Mouse (Mus musculus) small intestine, adult 2 months (tissue): ENCODE data around the gene Gatad2a. TPM values are rescaled to one million over a fixed set of nuclear protein-coding genes. Genes with fewer than 3 reads are reported as not detected.

Experiments used
- H3K27ac ChIP-seq: fragments of 200-500 bp; 2 replicates; pipeline ENCODE4 v1.5.1; 2012; ENCODE audit warnings: low read depth, low read length, control low read depth, inconsistent platforms; ENCODE audit not compliant: insufficient read depth
- H3K27me3 ChIP-seq: fragments of 200-500 bp; 2 replicates; pipeline ENCODE4 v1.6.1; 2012; ENCODE audit warnings: mild to moderate bottlenecking, moderate library complexity, low read length, inconsistent platforms; ENCODE audit not compliant: control insufficient read depth, insufficient read depth
- H3K36me3 ChIP-seq: fragments of 200-500 bp; 2 replicates; pipeline ENCODE4 v1.6.1; 2012; ENCODE audit warnings: mild to moderate bottlenecking, low read length, control low read depth, inconsistent platforms; ENCODE audit not compliant: control insufficient read depth, insufficient read depth
- H3K4me1 ChIP-seq: fragments of 200-500 bp; 2 replicates; pipeline ENCODE4 v1.6.1; 2012; ENCODE audit warnings: low read length, inconsistent platforms, mixed read lengths; ENCODE audit not compliant: control insufficient read depth, insufficient read depth, insufficient read length
- H3K4me3 ChIP-seq: fragments of 200-500 bp; 2 replicates; pipeline ENCODE4 v1.5.1; 2012; ENCODE audit warnings: low read depth, mild to moderate bottlenecking, control low read depth, inconsistent platforms, low read length, moderate library complexity
- CTCF ChIP-seq: fragments of 200-500 bp; IDR thresholded peaks from 2 replicates; pipeline ENCODE4 v1.5.1; 2012; ENCODE audit warnings: low read depth, mild to moderate bottlenecking, control low read depth, inconsistent platforms, low read length, moderate library complexity, mixed read lengths; ENCODE audit not compliant: insufficient replicate concordance, insufficient read length; ENCODE audit errors: extremely low read depth
- POLR2A ChIP-seq: fragments of 200-500 bp; IDR thresholded peaks from 2 replicates; pipeline ENCODE4 v1.6.1; 2012; ENCODE audit warnings: low read depth, mild to moderate bottlenecking, control low read depth, inconsistent platforms, low read length, moderate library complexity
- WGBS: fragments of 180-500 bp; shearing (Covaris S2); methylation state at CpG from one replicate; pipeline ENCODE4 v1.1.7; 2018; 5-methylcytosine and 5-hydroxymethylcytosine counted together
- polyA plus RNA-seq: library from polyadenylated mRNA; depleted of rRNA; stranded (reverse); fragments of >200 nt; gene quantifications from 2 replicates; pipeline ENCODE4 v1.2.3, GENCODE M21; 2012

Gatad2a gene
- polyA plus RNA-seq, 1 experiment, result 101 TPM

DNA sequence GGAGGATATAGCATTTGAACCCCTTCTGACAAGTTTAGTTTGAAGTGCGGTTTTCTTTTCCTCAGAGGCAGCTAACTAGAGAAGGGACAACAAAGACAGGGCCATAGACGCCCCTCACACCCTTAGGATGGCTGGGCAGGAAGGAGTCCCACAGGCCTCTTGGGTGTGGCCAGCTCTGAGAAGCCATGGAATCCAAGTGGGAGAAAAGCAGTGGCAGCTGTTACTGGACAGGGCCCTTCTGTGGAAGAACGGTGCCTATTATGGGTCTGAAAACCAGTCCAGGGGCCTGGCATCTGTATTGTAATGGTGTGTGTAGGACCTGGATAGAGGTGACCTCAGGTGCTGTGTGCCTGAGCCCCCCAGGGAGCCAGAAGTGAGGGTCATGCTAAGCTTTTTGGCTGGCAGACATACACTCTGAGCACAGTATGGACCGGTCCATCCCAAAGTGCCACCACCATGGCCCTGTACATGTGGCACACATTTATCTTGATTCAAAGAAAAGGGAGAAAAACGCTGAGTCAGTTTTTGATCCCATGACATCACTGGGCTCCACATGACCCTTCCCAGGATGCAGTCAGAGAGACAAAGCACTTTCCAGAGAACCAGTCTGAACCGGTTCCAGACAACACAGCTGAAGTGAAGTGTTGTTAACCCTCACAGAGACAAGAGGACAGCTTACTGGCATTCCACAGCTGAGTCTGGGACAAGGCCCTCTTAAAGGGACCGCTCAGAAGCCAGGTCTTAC lies 60.0 kb downstream of the Gatad2a start:
- no peaks in the 10 kb centered on the region for H3K27me3 ChIP-seq
- no peak overlapping the region for H3K4me3 ChIP-seq
- 0 out of 2 replicates have a peak overlapping the region, but pooled peaks have one; percentile 21 for H3K27ac ChIP-seq
- 66% methylated on average over 7 of the region's 7 CpGs for WGBS
- H3K4me1 ChIP-seq, result peaks cover 24% of the 10 kb centered on the region; the same call in 1 of the 2 replicates
- TF ChIP-seq POLR2A, result no peak
- no peak for TF ChIP-seq CTCF
- peaks cover 22% of the 10 kb centered on the region for H3K36me3 ChIP-seq

DNA sequence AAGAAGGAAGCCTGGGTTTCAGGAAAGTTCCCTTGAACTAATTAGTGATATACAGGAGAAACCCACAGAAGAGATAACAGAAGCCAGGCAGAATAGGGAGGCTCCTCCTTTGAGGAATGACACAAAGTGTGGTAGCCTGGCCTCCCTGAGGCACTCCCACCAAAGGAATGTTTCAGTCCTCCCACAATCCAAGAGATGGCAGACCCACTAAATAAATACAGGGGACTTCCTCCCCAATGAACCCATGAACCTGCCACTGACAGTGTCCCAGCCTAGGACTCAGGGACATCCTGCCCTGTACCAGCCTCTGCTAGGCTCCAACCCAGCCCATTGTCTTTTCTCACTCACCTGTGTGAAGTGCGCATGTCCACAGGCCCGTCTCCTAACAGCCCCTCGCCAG lies 60.8 kb downstream of the Gatad2a start:
- peaks cover 22% of the 10 kb centered on the region; the same call in 1 of the 2 replicates for H3K4me1 ChIP-seq
- TF ChIP-seq POLR2A (no peak), CTCF (no peak)
- WGBS, result 95% methylated on average over 3 of the region's 3 CpGs
- H3K4me3 ChIP-seq, result no peak overlapping the region
- H3K36me3 ChIP-seq, result peaks cover 24% of the 10 kb centered on the region
- no peaks in the 10 kb centered on the region for H3K27me3 ChIP-seq
- no peak overlapping the region for H3K27ac ChIP-seq

DNA sequence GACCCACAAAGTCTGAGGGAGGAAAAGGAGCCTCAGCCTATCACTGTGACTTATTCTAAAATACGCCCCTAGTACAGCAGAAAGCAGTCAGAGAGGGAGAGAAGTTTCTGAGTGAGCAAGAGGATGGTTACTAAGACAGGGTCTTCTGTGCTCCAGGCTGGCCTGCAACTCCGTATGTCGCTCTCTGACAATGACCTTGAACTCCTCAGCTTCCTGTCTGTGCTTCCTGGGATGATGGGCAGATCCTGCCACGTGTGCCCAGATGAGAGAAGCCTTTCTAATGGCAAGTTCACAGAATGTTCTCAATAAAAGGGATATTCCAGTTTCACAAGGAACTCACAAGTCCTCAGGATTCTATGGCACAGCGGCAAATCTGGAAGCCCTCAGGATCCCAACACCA lies 61.6 kb downstream of the Gatad2a start:
- H3K27ac ChIP-seq, result no peak overlapping the region
- 79% methylated on average over 5 of the region's 5 CpGs for WGBS
- H3K4me3 ChIP-seq, result no peak overlapping the region
- H3K36me3 ChIP-seq, result peaks cover 25% of the 10 kb centered on the region
- no peaks in the 10 kb centered on the region for H3K27me3 ChIP-seq
- peaks cover 19% of the 10 kb centered on the region; the same call in 1 of the 2 replicates for H3K4me1 ChIP-seq
- TF ChIP-seq POLR2A (no peak), CTCF (no peak)

DNA sequence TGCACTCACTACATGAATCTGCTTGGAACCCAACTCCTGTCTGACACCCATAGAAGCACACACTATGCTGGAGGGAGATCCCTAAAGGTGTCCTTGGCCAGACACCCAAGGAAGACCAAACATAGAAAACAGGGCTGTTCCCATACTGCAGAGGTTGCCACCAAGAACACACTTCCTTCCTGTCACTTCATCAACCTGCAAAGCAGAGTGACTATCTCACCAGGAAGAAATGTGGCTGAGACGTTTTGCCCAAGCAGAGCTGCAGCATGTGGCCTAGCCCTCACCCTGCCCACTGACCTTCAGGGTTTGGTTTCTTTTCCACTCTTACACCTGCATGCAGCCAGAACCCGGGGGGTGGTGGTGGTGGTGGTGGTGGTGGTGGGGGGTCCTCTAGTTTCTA lies 62.4 kb downstream of the Gatad2a start:
- 53% methylated on average over 2 of the region's 2 CpGs for WGBS
- H3K27ac ChIP-seq, result no peak overlapping the region
- no peak for TF ChIP-seq CTCF
- TF ChIP-seq POLR2A, result no peak
- no peak overlapping the region for H3K4me3 ChIP-seq
- peaks cover 14% of the 10 kb centered on the region; the same call in 1 of the 2 replicates for H3K4me1 ChIP-seq
- peaks cover 25% of the 10 kb centered on the region for H3K36me3 ChIP-seq
- no peaks in the 10 kb centered on the region for H3K27me3 ChIP-seq

DNA sequence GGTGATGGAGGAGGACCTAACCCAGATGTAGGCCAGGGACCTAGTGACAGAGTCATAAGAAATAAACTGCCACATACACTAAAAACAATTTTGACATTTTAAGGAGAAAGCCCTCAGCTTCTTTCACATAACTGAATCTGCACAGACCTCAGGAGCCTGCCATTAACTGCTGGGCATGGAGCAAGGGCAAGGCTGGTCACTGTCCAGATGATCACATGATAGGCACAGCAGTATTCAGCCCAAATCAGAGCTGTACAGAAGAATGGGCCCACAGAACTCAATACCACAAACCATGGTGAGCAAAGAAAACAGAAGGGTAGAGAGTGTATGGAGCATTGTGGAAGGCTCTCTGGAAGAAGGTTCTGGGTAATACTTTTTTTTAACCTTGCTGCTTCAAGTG lies 69.3 kb downstream of the Gatad2a start:
- no peaks in the 10 kb centered on the region for H3K27me3 ChIP-seq
- H3K4me1 ChIP-seq, result no peaks in the 10 kb centered on the region; the same call in 1 of the 2 replicates
- no peak overlapping the region for H3K4me3 ChIP-seq
- H3K36me3 ChIP-seq, result peaks cover 7% of the 10 kb centered on the region
- no peak for TF ChIP-seq POLR2A
- TF ChIP-seq CTCF, result no peak
- no peak overlapping the region for H3K27ac ChIP-seq

DNA sequence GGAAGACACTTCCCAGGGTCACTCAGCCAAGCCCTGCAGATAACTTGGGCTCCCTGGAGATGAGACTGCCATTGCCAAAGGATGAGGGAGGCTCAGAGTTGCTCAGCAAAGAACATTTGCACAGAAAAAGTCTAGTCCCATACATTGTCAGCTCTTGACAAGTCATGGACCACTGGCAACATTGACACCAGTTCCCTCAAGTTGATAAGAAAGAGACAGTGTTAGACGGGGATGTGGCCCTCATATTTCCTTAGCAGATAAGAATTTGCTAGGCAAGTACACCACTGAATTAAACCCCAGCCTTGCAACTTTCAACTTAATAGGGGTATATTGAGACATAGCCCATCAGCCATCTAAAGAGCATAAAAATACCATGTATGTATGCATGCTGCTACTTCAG lies 72.2 kb downstream of the Gatad2a start:
- H3K27me3 ChIP-seq, result no peaks in the 10 kb centered on the region
- no peak overlapping the region for H3K4me3 ChIP-seq
- peaks cover 4% of the 10 kb centered on the region; the same call in 1 of the 2 replicates for H3K36me3 ChIP-seq
- no peak overlapping the region for H3K27ac ChIP-seq
- peaks cover 14% of the 10 kb centered on the region for H3K4me1 ChIP-seq
- no peak for TF ChIP-seq CTCF
- TF ChIP-seq POLR2A, result no peak
- 57% methylated on average over 1 of the region's 1 CpGs for WGBS

DNA sequence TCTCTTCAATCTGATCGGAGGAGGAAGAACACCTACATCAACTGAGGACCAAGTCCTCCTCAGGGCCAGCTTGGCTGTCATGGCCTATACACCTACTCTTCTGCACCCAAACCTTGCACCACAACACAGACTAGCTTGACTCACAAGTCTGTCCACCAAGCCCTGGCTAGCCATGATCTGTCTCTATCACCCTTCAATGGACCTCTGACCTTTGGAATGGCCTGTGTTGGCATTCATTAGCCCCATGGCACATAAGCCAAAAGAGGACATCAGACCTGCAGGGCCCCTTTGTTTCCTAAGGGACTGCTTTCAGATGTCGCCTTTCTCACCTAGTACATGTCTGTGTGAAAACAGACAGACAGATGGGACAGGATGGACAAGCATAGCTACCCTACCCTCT lies 75.0 kb downstream of the Gatad2a start:
- no peaks in the 10 kb centered on the region for H3K27me3 ChIP-seq
- TF ChIP-seq POLR2A, result no peak
- peaks cover 12% of the 10 kb centered on the region for H3K36me3 ChIP-seq
- peak overlapping the region; percentile 44 for H3K27ac ChIP-seq
- peaks cover 14% of the 10 kb centered on the region for H3K4me1 ChIP-seq
- no peak overlapping the region for H3K4me3 ChIP-seq
- 71% methylated on average over 2 of the region's 2 CpGs for WGBS
